Mouse (Mus musculus) small intestine, adult 2 months (tissue): ENCODE results near the gene Map1b.

Experiments
- CTCF ChIP-seq: fragments of 200-500 bp; IDR thresholded peaks from 2 replicates; pipeline ENCODE4 v1.5.1; 2012; ENCODE audit warnings: low read depth, mild to moderate bottlenecking, control low read depth, inconsistent platforms, low read length, moderate library complexity, mixed read lengths; ENCODE audit not compliant: insufficient replicate concordance, insufficient read length; ENCODE audit errors: extremely low read depth
- POLR2A ChIP-seq: fragments of 200-500 bp; IDR thresholded peaks from 2 replicates; pipeline ENCODE4 v1.6.1; 2012; ENCODE audit warnings: low read depth, mild to moderate bottlenecking, control low read depth, inconsistent platforms, low read length, moderate library complexity

- TF ChIP-seq POLR2A (no peak), CTCF (no peak)
Measured at GRCm38 (mm10) chr13:99442434-99443249, 73.7 kb downstream of the Map1b start.
